Mouse (Mus musculus) adrenal gland, postnatal 14 days (tissue): ENCODE data around the gene Ikzf2. TPM values are rescaled to one million over a fixed set of nuclear protein-coding genes. Genes with fewer than 3 reads are reported as not detected.

ENCODE experiments used
- DNase-seq: peaks from one replicate; pipeline ENCODE4 v3.0.0; 2021; ENCODE audit warnings: mixed read lengths
- total RNA-seq: library from RNA; stranded (reverse); gene quantifications from 2 replicates; pipeline ENCODE4 v1.2.3, GENCODE M21; 2021

Gene Ikzf2
- total RNA-seq, 1 experiment from 2014 or later: 9.2 TPM

DNA sequence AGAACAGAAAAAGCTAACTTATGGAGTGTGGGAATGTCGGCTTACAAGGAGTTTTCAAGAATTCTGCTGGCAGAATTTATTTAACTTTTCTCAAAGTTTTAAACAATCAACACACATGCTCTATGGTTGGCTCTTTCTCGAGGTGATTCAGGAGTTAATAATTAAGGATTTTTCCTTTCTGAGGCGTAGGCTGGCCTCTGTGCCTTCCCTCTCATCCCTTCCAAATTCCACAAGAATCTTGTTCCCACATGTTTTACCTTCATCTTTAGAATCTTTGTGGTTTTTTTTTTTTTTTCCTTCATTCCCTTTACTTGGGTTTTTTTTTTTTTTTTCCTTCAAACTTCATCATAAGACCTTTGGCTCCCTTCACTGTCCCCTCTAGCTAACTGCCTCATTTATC lies 178.8 kb downstream of the Ikzf2 start:
- DNase-seq: no peak

- no peak for DNase-seq
Measured at GRCm38 (mm10) chr1:69507513-69507912, 179.5 kb downstream of the Ikzf2 start.

GRCm38 (mm10) chr1:69506615-69507159 lies 180.4 kb downstream of the Ikzf2 start:
- DNase-seq: no peak

DNA sequence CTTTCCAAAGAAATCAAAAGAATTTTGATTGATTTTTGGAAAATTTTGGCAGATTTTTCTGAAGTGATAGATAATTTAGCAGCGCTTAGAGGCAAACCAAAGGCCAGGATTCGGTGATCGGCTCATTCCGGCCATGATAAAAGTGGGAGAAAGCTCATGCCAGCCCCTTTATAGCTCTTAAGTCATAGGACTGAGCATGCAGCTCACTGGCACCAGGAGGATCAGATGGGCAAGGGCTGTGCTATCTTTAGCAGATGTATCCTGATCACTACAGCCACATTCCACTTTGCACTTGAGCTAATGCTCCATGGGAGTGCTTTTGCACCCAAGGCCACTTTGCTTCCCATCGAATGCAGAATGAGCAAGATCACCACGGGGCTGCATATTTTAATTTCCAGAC lies 181.0 kb downstream of the Ikzf2 start:
- DNase-seq: no peak

DNA sequence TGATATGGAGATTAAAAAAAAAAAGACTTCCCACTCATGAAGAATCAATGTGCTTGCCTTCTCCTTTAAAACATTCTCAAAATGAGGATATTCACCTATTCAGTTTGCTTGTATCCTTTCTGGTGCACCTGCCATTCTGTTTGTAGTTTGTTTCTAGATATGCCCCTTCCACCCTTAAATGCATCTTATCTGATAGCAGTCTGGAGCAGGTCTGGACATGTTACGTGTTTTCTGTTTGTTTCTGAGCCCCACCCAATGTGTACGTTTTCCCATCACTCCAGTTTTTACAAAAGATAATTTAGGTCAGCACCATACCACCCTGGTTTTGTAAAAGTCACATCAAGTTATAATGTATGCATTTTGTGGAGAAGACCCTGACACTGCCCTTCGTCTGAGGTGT lies 186.7 kb downstream of the Ikzf2 start:
- no peak for DNase-seq

DNA sequence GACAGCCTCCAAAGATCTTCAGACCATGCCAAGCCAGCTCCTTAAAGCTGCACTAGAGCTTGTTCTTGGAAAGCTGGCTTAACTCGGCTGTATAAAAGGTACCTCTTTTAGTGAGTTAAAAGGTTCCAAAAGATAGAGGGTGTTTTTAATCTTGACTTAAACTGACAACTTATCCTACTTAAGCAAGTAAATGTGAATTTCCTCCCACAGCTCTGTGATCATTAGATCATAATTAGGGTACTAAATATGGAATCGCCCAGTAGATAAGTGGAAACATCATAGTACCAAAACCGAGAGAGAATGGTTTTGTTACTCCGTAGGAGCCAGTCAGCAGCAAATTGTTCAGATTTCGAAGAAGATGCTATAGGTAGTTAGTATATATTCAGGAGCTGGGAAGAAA lies 187.4 kb downstream of the Ikzf2 start:
- DNase-seq: no peak

DNA sequence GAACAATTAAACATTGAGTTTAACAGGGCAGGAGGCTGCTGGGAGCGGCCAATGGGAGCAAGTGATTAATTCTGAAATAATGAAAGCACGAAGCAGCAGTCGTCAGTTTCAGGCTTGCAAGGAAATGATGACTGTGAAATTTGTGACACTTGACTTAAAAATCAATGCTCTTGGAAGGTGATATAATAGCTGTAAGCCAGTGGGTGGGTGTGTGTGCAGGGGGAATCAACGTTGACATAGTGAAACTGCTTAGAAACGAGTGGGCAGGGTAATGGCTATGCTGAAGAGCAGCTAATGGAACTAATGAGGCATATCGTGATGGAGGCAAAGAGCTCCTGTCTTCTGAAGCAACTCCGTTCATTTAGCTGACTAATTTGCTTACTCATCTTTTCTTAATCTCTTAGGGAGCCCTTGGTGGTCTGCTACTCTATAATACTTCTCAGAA lies 188.2 kb downstream of the Ikzf2 start:
- DNase-seq: no peak

GRCm38 (mm10) chr1:69496055-69496454 lies 191.0 kb downstream of the Ikzf2 start:
- DNase-seq: no peak

DNA sequence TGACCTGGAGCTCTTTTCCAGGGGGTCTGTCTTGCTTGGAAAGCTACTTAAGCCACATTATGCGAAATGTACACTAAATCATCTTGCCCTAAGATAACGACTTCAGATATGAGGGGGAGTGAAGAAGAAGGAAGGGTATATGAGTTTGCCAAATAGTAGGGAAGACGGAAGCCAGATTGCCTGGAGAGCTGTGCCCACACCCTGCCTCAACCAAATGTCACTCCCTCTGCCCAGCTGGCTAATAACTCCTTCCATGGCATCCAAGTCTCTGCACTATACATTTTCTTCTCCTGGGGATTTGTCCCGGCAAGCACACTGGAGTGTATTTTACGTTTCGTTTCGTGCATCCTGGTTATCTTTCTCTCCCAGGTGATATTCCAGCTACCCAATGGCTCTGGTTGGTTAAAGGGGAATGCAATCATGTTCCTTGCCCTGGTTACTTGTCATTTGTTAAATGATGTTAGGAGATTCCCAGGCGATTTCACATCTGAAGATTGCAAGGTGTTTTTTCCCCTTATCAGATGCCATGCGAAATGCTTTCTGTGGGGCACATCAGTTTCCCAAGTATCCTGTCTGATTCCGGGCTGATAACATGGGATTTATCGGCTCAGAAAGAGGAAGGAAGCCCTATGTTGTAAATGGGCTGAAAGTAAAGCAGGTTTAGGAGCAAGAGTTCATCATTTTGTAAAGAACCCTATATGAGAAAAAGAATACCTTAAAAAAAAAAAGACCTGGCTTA lies 193.6 kb downstream of the Ikzf2 start:
- DNase-seq: no peak

DNA sequence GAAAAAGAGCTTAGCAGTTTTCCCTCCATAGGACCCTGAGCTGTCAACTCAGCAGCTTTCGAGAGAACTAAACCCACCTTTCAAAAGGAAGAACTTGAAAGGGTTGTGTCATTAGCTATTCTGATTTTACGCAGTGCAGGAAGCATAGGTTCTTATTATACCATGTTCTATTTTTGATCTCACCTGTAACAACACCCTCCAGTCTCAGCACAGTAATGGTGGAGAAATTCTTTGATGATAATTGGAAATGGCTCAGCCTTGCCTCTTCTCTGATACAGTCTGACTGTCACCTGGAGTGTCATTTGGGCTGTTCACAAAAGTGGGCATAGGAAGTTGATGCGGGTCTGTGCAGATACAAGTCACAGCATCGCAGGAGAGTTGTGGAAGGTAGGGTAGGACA lies 195.0 kb downstream of the Ikzf2 start:
- no peak for DNase-seq

GRCm38 (mm10) chr1:69489026-69489425 lies 198.0 kb downstream of the Ikzf2 start:
- no peak for DNase-seq

DNA sequence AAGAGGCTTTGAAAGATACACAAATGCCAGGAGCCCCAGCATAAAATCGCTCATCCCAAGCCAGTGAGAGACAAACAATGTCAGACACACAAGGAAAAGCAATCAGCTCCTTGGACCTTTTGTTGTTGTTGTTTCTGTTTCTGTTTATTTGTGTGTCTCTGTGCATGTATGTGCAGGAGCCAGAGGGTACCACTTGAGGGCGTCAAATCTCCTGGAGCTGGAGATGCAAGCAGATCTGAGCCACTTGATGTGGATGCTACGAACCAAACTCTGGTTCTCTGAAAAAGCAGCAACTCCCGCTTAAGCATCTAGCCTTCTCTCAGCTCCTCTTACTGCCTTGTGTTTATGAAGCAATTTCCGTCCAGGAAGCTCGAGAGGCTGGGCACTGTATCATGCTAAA lies 198.4 kb downstream of the Ikzf2 start:
- no peak for DNase-seq

Other genes with a start within 250 kb of the Ikzf2 start
- not detected in 2 replicates for gene Spag16, start 139.7 kb upstream of the Ikzf2 start, total RNA-seq